Mouse (Mus musculus) heart, embryonic 16.5 days (tissue): ENCODE results near the gene Sipa1l3. TPM values are rescaled to one million over a fixed set of nuclear protein-coding genes. Genes with fewer than 3 reads are reported as not detected.

Source experiments
- ATAC-seq: fragments of 200-750 bp; cut with Nextera tagmentation; replicated peaks from 2 replicates; pipeline ENCODE4 v1.8.0; 2017; ENCODE audit warnings: moderate number of reproducible peaks; ENCODE audit not compliant: insufficient read depth, low FRiP score; ENCODE audit errors: extremely low read depth
- H3K27ac ChIP-seq: fragments of 300-500 bp; sonication (generic); 2 replicates; pipeline ENCODE4 v1.5.1; 2014; ENCODE audit warnings: mild to moderate bottlenecking, low read length, control low read depth, moderate library complexity
- H3K27me3 ChIP-seq: fragments of 300-500 bp; sonication (generic); 2 replicates; pipeline ENCODE4 v1.6.1; 2014; ENCODE audit warnings: low read length, mixed read lengths; ENCODE audit not compliant: control insufficient read depth, insufficient read depth
- H3K36me3 ChIP-seq: fragments of 300-500 bp; sonication (generic); 2 replicates; pipeline ENCODE4 v1.6.1; 2014; ENCODE audit not compliant: control insufficient read depth, insufficient read depth
- H3K4me1 ChIP-seq: fragments of 300-500 bp; sonication (generic); 2 replicates; pipeline ENCODE4 v1.6.1; 2014; ENCODE audit warnings: low read length, mixed read lengths; ENCODE audit not compliant: control insufficient read depth, insufficient read depth
- H3K4me2 ChIP-seq: fragments of 300-500 bp; sonication (generic); 2 replicates; pipeline ENCODE4 v1.6.1; 2014; ENCODE audit warnings: low read depth, mild to moderate bottlenecking, control low read depth, low read length
- H3K4me3 ChIP-seq: fragments of 300-500 bp; sonication (generic); 2 replicates; pipeline ENCODE4 v1.5.1; 2014; ENCODE audit warnings: mild to moderate bottlenecking, control low read depth, low read length
- H3K9ac ChIP-seq: fragments of 300-500 bp; sonication (generic); 2 replicates; pipeline ENCODE4 v1.6.1; 2014; ENCODE audit warnings: low read length, control low read depth
- H3K9me3 ChIP-seq: fragments of 300-500 bp; sonication (generic); replicated peaks from 2 replicates; pipeline ENCODE4 v1.6.1; 2016; ENCODE audit warnings: low read length; ENCODE audit not compliant: control insufficient read depth
- WGBS: fragments of 180-500 bp; shearing (Covaris S2); extraction: QIAGEN DNeasy Blood & Tissue Kit; methylation state at CpG from one replicate; pipeline ENCODE4 v1.1.7; 2014; 5-methylcytosine and 5-hydroxymethylcytosine counted together
- polyA plus RNA-seq: library from polyadenylated mRNA; unstranded; fragments of >200 nt; fragmentation: Nextera tagmentation; extraction: Ambion mirVana; gene quantifications from 2 replicates; pipeline ENCODE4 v1.2.1, GENCODE M21; 2015

Sipa1l3 gene
- polyA plus RNA-seq, 1 experiment from 2014 or later: 5.8 TPM

DNA sequence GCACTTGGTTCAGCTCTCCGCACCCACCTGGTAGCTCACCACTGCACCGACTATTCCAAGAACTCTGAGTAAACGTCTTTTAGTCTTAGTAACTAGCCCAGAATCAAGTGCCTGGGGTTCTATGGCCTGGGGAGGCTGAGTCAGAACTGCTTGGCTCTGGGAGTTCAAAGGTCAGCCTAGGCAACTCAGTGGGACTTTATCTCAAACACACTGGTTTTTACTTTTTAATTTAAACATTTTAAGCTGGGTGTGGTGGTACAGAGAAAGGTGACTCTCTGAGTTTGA is 27.0 kb downstream of the Sipa1l3 start:
- H3K4me3 ChIP-seq: no peak overlapping the region
- no peak overlapping the region for H3K27ac ChIP-seq
- WGBS: 71% methylated on average over 3 of the region's 3 CpGs
- ATAC-seq: no peak
- H3K4me2 ChIP-seq: no peak overlapping the region
- no peak overlapping the region for H3K9ac ChIP-seq
- H3K27me3 ChIP-seq: peaks cover 26% of the 10 kb centered on the region
- H3K9me3 ChIP-seq: no peaks in the 10 kb centered on the region
- no peaks in the 10 kb centered on the region for H3K36me3 ChIP-seq
- H3K4me1 ChIP-seq: no peaks in the 10 kb centered on the region

DNA sequence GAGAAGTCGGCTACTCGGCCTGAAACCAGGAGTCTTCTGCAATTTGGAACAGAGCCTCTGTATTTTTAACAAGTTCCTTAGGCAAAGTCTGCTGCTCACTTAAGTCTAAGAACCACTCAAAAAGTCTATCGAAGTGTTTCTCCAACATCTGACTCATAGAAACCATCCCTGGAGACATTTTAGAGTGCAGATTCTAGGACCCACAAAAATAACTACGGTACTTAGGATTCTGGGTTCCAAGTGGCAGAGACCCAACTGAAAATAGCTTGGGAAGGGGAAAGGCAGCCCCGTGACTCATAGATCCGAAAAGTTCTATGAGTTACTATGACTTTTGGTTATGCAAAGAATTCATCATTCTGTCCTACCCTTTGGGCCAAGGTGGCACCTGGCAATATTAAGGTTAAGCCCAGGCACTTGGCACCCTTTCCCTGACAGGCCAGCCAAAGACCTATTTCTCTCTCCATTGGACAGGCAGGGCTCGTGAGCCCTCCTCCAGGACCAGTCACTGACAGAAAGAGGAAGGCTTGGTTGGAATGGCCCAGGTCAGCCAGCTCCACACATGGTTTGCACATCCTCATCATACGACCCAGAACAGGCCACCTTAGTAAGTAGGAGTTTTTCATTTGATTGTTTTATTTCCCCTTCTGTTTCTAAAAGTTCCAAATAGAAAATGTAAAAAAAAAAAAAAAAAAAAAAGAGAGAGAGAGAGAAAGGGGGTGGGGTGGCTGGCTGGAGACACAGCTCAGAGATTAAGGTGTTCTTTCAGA is 27.6 kb downstream of the Sipa1l3 start:
- Histone ChIP-seq H3K36me3 (no peaks in the 10 kb centered on the region), H3K9ac (no peak overlapping the region), H3K4me2 (no peak overlapping the region), H3K27ac (no peak overlapping the region), H3K9me3 (no peaks in the 10 kb centered on the region), H3K27me3 (peaks cover 27% of the 10 kb centered on the region), H3K4me1 (no peaks in the 10 kb centered on the region), H3K4me3 (no peak overlapping the region)
- ATAC-seq: no peak
- WGBS: 77% methylated on average over 8 of the region's 8 CpGs

DNA sequence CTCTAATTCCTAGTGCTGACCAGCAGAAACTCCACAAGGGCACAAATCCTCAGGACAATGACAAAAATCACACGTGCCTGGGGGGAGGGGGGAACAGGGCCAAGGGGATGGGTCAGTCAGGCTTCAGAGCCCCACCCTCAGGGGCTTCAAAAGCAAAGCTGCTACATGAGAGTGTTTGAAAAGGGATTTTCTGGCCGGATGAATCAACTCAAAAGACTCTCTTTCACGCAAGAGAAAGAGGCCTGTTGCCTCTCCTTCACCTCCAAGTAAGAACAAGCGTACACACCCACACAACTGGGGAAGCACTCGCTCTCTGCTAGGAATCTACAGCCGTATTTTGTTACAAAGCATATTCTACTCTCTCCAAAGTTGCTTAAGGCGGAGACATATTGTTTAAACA is 28.6 kb downstream of the Sipa1l3 start:
- 59% methylated on average over 7 of the region's 7 CpGs for WGBS
- H3K36me3 ChIP-seq: no peaks in the 10 kb centered on the region
- H3K9me3 ChIP-seq: no peaks in the 10 kb centered on the region
- no peak overlapping the region for H3K4me3 ChIP-seq
- H3K27ac ChIP-seq: no peak overlapping the region
- H3K4me2 ChIP-seq: no peak overlapping the region
- H3K27me3 ChIP-seq: peaks cover 27% of the 10 kb centered on the region
- no peaks in the 10 kb centered on the region for H3K4me1 ChIP-seq
- H3K9ac ChIP-seq: no peak overlapping the region
- ATAC-seq: no peak

DNA sequence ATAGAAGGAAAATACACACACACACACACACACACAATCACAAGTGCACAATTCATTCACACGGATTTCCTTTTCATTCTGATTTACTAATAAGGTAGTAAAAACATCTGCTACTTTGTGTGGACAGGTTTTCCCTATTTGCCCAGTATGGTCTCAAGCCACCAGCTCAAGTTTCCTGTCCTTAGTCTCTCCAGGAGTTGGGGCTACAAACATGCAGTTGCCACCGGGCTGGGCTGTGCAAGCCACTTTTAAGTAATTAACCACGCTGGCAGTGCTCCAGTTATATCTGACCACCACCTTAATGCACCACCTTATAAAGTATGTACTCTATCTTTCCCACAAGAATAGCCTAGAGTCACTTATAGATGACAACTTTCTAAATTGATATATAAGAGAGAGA is 29.1 kb downstream of the Sipa1l3 start:
- no peaks in the 10 kb centered on the region for H3K9me3 ChIP-seq
- H3K4me1 ChIP-seq: no peaks in the 10 kb centered on the region
- H3K4me3 ChIP-seq: no peak overlapping the region
- H3K27ac ChIP-seq: no peak overlapping the region
- no peak overlapping the region for H3K4me2 ChIP-seq
- peaks cover 27% of the 10 kb centered on the region for H3K27me3 ChIP-seq
- H3K9ac ChIP-seq: no peak overlapping the region
- H3K36me3 ChIP-seq: no peaks in the 10 kb centered on the region
- WGBS: 50% methylated on average over 3 of the region's 3 CpGs
- ATAC-seq: no peak

DNA sequence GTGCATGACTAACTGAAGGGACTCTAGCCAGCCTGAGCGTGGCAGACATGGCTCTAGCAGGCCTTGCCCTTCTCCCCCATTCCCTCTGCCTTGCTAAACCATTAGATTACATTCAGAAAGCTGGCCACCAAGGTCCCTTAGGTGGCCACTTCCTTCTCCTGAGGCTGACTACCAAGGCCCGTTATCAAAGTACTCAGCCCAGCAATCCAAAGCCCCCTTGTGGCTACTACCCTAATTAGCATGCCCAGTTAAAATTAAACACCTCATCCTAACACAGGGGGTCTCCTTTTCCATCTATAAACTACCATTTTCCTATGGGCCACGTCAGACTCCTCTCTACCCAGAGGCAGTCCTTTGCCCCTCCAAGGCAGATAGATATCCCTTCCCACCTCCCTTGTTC is 31.7 kb downstream of the Sipa1l3 start:
- no peak overlapping the region for H3K4me2 ChIP-seq
- no peaks in the 10 kb centered on the region for H3K4me1 ChIP-seq
- ATAC-seq: no peak
- H3K27ac ChIP-seq: no peak overlapping the region
- peaks cover 19% of the 10 kb centered on the region for H3K27me3 ChIP-seq
- H3K36me3 ChIP-seq: no peaks in the 10 kb centered on the region
- 72% methylated on average over 3 of the region's 3 CpGs for WGBS
- H3K9me3 ChIP-seq: no peaks in the 10 kb centered on the region
- no peak overlapping the region for H3K4me3 ChIP-seq
- H3K9ac ChIP-seq: no peak overlapping the region

DNA sequence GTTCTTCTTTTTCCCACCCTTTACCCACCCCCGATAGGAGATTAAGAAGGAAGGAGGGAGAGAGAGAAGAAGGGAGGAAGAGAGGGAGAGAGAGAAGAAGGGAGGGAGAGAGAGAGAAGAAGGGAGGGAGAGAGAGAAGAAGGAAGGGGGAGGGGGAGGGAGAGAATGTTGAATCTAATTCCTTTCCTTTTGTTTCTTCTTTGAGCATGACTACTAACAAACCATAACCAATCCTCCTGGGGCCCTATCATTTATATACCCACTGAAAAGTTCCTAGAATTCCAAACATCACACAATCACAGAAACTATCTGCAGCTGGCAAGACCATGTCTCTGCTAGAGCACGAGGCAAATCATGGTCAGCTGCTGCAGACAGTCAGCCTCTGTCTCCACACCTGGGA is 32.7 kb downstream of the Sipa1l3 start:
- H3K27me3 ChIP-seq: peaks cover 19% of the 10 kb centered on the region
- H3K36me3 ChIP-seq: no peaks in the 10 kb centered on the region
- H3K4me2 ChIP-seq: no peak overlapping the region
- no peaks in the 10 kb centered on the region for H3K9me3 ChIP-seq
- H3K4me3 ChIP-seq: no peak overlapping the region
- no peak overlapping the region for H3K9ac ChIP-seq
- H3K4me1 ChIP-seq: no peaks in the 10 kb centered on the region
- no peak for ATAC-seq
- WGBS: 52% methylated on average over 2 of the region's 2 CpGs
- no peak overlapping the region for H3K27ac ChIP-seq

DNA sequence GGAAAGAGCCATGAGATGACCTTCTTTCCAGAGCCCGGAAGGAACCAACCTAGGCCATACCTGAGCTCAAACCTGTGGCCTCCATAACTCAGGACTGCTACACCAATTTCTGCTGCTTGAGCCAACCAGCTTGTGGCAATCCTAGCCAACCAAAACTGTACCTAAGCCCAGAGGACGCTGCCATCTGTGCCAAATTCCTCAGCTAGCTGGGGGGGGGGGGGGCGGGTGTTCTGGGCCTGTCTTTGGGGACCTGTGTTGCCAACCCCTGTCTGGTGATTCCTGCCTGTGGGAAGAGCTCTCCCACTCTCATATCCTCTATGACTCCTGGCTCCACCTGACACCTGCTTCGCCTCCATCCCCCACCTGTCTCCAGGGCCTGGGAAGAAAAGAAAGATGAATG is 34.9 kb downstream of the Sipa1l3 start:
- Histone ChIP-seq H3K4me3 (no peak overlapping the region), H3K27ac (no peak overlapping the region), H3K36me3 (no peaks in the 10 kb centered on the region), H3K27me3 (peaks cover 27% of the 10 kb centered on the region), H3K4me1 (no peaks in the 10 kb centered on the region), H3K9me3 (no peaks in the 10 kb centered on the region), H3K9ac (no peak overlapping the region), H3K4me2 (no peak overlapping the region)
- ATAC-seq: no peak
- 78% methylated on average over 4 of the region's 4 CpGs for WGBS

DNA sequence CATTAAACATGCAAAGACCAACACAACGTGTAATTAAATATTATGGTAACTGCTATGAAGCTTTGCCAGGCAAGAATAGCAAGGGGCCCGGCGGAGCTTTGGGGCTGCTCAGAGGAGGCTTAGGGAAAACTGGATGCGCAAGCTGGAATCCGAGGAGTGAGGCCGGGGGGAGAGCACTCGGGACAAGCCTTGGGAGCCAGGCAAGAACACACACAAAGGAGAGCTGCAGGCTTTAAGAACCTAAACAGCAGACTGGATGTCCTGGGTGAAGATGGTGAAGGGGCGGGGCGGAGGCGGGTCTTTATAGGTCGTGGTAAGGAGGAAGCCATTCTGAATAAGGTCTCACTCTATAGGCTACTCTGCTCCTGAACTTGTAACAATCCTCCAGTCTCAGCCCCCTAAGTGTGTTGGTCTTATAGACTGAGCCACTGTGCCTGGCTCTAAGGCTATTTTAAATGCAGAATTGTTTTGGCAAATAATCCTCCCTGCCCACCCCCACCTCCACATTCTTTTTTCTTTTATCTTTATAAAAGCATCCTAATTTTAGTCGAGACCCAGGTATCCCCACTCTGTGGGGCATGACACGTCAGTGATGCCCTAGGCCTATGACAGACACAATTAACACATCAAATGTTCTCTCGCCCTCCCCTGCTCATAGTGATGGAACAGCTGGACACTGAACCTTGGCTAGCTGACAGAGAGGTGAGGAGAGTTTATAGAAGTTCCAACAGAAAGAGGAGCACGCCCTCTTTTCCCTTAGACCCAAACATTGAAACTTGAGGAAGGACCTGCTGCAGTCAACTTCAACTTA is 36.9 kb downstream of the Sipa1l3 start:
- Histone ChIP-seq H3K36me3 (no peaks in the 10 kb centered on the region), H3K27me3 (peaks cover 36% of the 10 kb centered on the region), H3K4me2 (no peak overlapping the region), H3K4me3 (no peak overlapping the region), H3K27ac (no peak overlapping the region), H3K9me3 (0 out of 2 replicates have a peak, but pooled peaks cover 2% of the 10 kb centered on the region), H3K4me1 (no peaks in the 10 kb centered on the region), H3K9ac (no peak overlapping the region)
- WGBS: 56% methylated on average over 15 of the region's 15 CpGs
- ATAC-seq: no peak; the same call in 1 of the 2 replicates

DNA sequence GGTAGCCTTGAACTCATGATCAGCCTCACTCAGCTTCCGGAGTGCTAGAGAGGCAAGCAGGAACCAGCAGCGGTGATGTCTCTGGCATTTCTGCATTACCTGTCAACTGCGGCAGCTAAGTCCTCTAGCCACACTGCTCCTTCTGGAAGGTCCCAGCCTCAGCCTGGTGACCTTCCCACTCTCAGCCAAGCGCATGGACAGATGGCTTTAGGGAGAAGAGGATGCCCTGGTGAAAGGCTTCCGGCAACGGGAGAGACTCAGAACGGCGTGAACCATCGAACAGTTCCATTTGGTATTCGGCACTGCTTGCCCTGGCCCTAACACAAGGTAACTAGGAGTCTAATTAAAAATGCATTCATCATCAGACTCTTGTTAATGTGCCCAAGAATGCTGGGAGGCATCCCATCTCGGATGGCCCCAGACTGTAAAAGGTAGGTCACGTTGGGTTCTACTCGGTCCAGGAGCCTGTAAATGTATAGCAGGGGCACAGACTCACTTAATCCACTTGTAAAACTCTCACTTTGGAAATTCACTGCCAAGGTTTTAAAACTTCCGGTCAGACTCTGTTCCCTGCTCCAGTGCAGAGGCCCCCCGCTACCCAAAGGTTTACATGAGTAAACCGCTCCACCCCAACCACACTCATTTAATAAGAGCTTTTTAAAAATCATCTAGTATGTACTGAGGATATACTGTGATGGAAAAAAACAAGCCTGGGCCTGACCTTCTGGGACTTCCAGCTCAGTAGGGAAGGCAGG is 37.7 kb downstream of the Sipa1l3 start:
- ATAC-seq: no peak
- no peak overlapping the region for H3K9ac ChIP-seq
- H3K4me1 ChIP-seq: no peaks in the 10 kb centered on the region
- 86% methylated on average over 16 of the region's 16 CpGs for WGBS
- no peak overlapping the region for H3K27ac ChIP-seq
- no peaks in the 10 kb centered on the region for H3K36me3 ChIP-seq
- H3K9me3 ChIP-seq: 0 out of 2 replicates have a peak, but pooled peaks cover 2% of the 10 kb centered on the region
- no peak overlapping the region for H3K4me2 ChIP-seq
- H3K27me3 ChIP-seq: peaks cover 40% of the 10 kb centered on the region
- no peak overlapping the region for H3K4me3 ChIP-seq
